Mouse (Mus musculus) ES-E14 (cell line): ENCODE data around the gene C1ra.

Source experiments
- CHD2 ChIP-seq: IDR thresholded peaks from 2 replicates; pipeline ENCODE4 v1.6.1; 2014; ENCODE audit warnings: mild to moderate bottlenecking, low read depth, low read length, inconsistent platforms
- HCFC1 ChIP-seq: IDR thresholded peaks from 2 replicates; pipeline ENCODE4 v1.6.1; 2012; ENCODE audit warnings: low read length, inconsistent platforms, borderline replicate concordance; ENCODE audit not compliant: insufficient read depth
- ZC3H11A ChIP-seq: IDR thresholded peaks from 2 replicates; pipeline ENCODE4 v1.6.1; 2012; ENCODE audit warnings: low read depth, mild to moderate bottlenecking, inconsistent platforms, low read length, borderline replicate concordance
- ZNF384 ChIP-seq: IDR thresholded peaks from 2 replicates; pipeline ENCODE4 v1.6.1; 2012; ENCODE audit warnings: low read depth, low read length, inconsistent platforms

GRCm38 (mm10) chr6:124544466-124544865, 32.3 kb downstream of the C1ra start:
- TF ChIP-seq CHD2 (no peak), ZNF384 (no peak), HCFC1 (no peak), ZC3H11A (no peak)
